ENCODE assay signal across 18 mouse cellular contexts in genomic region chr8:91392261-91392660, GRCm38 (mm10).
DNase-seq lines count a peak whose midpoint lies in the region; ATAC-seq and TF ChIP-seq lines count a peak whose summit lies in the region.
"Had no signal": no experiment of that assay in that cellular context is flagged by ENCODE, and none has a peak within 500 bp of the region (broad histone marks: within the 10 kb centered on the region; RNA-seq: fewer than 3 reads in every experiment).

No protein-coding gene starts in this region.

- no peak overlapping the region for H3K9ac ChIP-seq in liver, embryonic 13.5 days
- H3K9ac ChIP-seq in embryonic facial prominence, embryonic 14.5 days (ENCODE audit: low read depth, low read length): no peak overlapping the region
- H3K9ac ChIP-seq in liver, postnatal 0 days (replicated peaks): no peak overlapping the region
- H3K9ac ChIP-seq: hindbrain, embryonic 15.5 days; midbrain, embryonic 13.5 days had no signal

- peaks cover 28% of the 10 kb centered on the region for H3K4me1 ChIP-seq in liver, embryonic 13.5 days (replicated peaks)
- H3K4me1 ChIP-seq in embryonic facial prominence, embryonic 14.5 days (ENCODE audit: control insufficient read depth, insufficient read depth, low read length): peaks cover 49% of the 10 kb centered on the region
- H3K4me1 ChIP-seq in liver, postnatal 0 days (ENCODE audit: insufficient read depth): peaks cover 32% of the 10 kb centered on the region

- no peak overlapping the region for H3K4me2 ChIP-seq in liver, embryonic 13.5 days
- no peak overlapping the region; the same call in 1 of the 2 replicates for H3K4me2 ChIP-seq in embryonic facial prominence, embryonic 14.5 days (ENCODE audit: low read depth, low read length)
- no peak overlapping the region for H3K4me2 ChIP-seq in liver, postnatal 0 days (ENCODE audit: low read depth, low read length)
- H3K4me2 ChIP-seq: hindbrain, embryonic 15.5 days; midbrain, embryonic 13.5 days had no signal

- intact Hi-C loops in gastrocnemius, postnatal 14 days (cut with DNase I; ENCODE audit: low total_unique reads): no loop called here
- intact Hi-C loops in heart, postnatal 10 days (cut with DNase I): no loop called here

- no peak overlapping the region for H3K4me3 ChIP-seq in liver, embryonic 13.5 days (replicated peaks)
- no peak overlapping the region for H3K4me3 ChIP-seq in embryonic facial prominence, embryonic 14.5 days (ENCODE audit: low read depth, low read length)
- H3K4me3 ChIP-seq in liver, postnatal 0 days (ENCODE audit: low read depth, low read length): no peak overlapping the region
- H3K4me3 ChIP-seq: forebrain, embryonic 10.5 days; hindbrain, embryonic 15.5 days; midbrain, embryonic 13.5 days had no signal

- 70% methylated on average over 7 of the region's 7 CpGs for WGBS in liver, embryonic 13.5 days (ENCODE audit: insufficient replicate concordance)
- 23% methylated on average over 7 of the region's 7 CpGs for WGBS in embryonic facial prominence, embryonic 14.5 days
- WGBS in liver, postnatal 0 days (ENCODE audit: insufficient replicate concordance): 66% methylated on average over 7 of the region's 7 CpGs

- H3K27me3 ChIP-seq in liver, embryonic 13.5 days: no peaks in the 10 kb centered on the region
- H3K27me3 ChIP-seq in embryonic facial prominence, embryonic 14.5 days (replicated peaks; ENCODE audit: control insufficient read depth, insufficient read depth, low read length): no peaks in the 10 kb centered on the region
- H3K27me3 ChIP-seq in liver, postnatal 0 days (ENCODE audit: insufficient read depth, low read length): no peaks in the 10 kb centered on the region
- H3K27me3 ChIP-seq: CH12.LX; hindbrain, embryonic 15.5 days; midbrain, embryonic 13.5 days had no signal

- TF ChIP-seq EP300 in liver, postnatal 0 days (IDR thresholded peaks at IDR 0.05; ENCODE audit: low read depth): no peak

- 0 out of 2 replicates have a peak, but pooled peaks have one; percentile 20 for ATAC-seq in liver, embryonic 13.5 days (ENCODE audit: low read depth)
- ATAC-seq in embryonic facial prominence, embryonic 14.5 days (ENCODE audit: low read depth): peak; percentile 57; the same call in 1 of the 2 replicates
- ATAC-seq in liver, postnatal 0 days: peak; percentile 83
- ATAC-seq: intestine, postnatal 0 days; midbrain, embryonic 13.5 days had no signal

- no peaks in the 10 kb centered on the region for H3K36me3 ChIP-seq in liver, embryonic 13.5 days
- no peaks in the 10 kb centered on the region for H3K36me3 ChIP-seq in embryonic facial prominence, embryonic 14.5 days (ENCODE audit: control insufficient read depth, insufficient read depth, low read length)
- H3K36me3 ChIP-seq in liver, postnatal 0 days (replicated peaks; ENCODE audit: insufficient read depth, low read length): no peaks in the 10 kb centered on the region
- H3K36me3 ChIP-seq: forebrain, embryonic 10.5 days; hindbrain, embryonic 15.5 days; midbrain, embryonic 13.5 days had no signal

- no peak overlapping the region for H3K27ac ChIP-seq in liver, embryonic 13.5 days
- peak overlapping the region; percentile 46; the same call in 1 of the 2 replicates for H3K27ac ChIP-seq in embryonic facial prominence, embryonic 14.5 days (replicated peaks; ENCODE audit: low read depth, low read length)
- peak overlapping the region; percentile 79 for H3K27ac ChIP-seq in liver, postnatal 0 days (ENCODE audit: low read depth)
- H3K27ac ChIP-seq: forebrain, embryonic 10.5 days; hindbrain, embryonic 15.5 days; midbrain, embryonic 13.5 days had no signal

- peak; percentile 49 for DNase-seq in gastrocnemius, adult 18-20 months (ENCODE audit: low spot score)
- DNase-seq in gastrocnemius, postnatal 14 days: no peak
- no peak for DNase-seq in liver, embryonic 13.5 days
- no peak for DNase-seq in liver
- DNase-seq in embryonic facial prominence, embryonic 14.5 days (ENCODE audit: low spot score): peak; percentile 83
- no peak for DNase-seq in liver, postnatal 0 days
- no peak for DNase-seq in urinary bladder, postnatal 4 days (ENCODE audit: low spot score in 2 of 2)
- DNase-seq in heart, postnatal 10 days: no peak
- DNase-seq: adrenal gland, postnatal 25 days; cerebellum, adult 9-10 months; heart, adult 18-20 months; left cerebral cortex, postnatal 4 days; thymus, postnatal 36 days had no signal

- no peak for TF ChIP-seq CTCF in liver, postnatal 0 days (IDR thresholded peaks at IDR 0.05; ENCODE audit: low read depth)

- H3K9me3 ChIP-seq in liver, embryonic 13.5 days (replicated peaks): no peaks in the 10 kb centered on the region
- no peaks in the 10 kb centered on the region for H3K9me3 ChIP-seq in embryonic facial prominence, embryonic 14.5 days (ENCODE audit: control insufficient read depth, low read length)
- H3K9me3 ChIP-seq in liver, postnatal 0 days (ENCODE audit: low read length): no peaks in the 10 kb centered on the region
- H3K9me3 ChIP-seq: forebrain, embryonic 10.5 days; hindbrain, embryonic 15.5 days; midbrain, embryonic 13.5 days had no signal

Comparison
In these comparisons a context has a peak if more than half of its experiments do, and no peak if none do; other contexts are left out.
1. DNase-seq: peak in gastrocnemius, adult 18-20 months (single experiment) and embryonic facial prominence, embryonic 14.5 days (single experiment); none in gastrocnemius, postnatal 14 days (single experiment), liver, embryonic 13.5 days (single experiment), liver (single experiment), liver, postnatal 0 days (single experiment), urinary bladder, postnatal 4 days (0 of 2) and heart, postnatal 10 days (0 of 2).
2. ATAC-seq: peak in every context shown above with its lines; median percentile 83 in liver, postnatal 0 days; 57 in embryonic facial prominence, embryonic 14.5 days; 20 in liver, embryonic 13.5 days.